Mouse (Mus musculus): ENCODE results near the gene H6pd.
A peak's percentile ranks its signal among the peaks of the same experiment; 100 is the strongest.

The H6pd gene

GRCm38 (mm10) chr4:149971393-149971792 lies 37.4 kb downstream of the H6pd start:
- no peak for DNase-seq

DNA sequence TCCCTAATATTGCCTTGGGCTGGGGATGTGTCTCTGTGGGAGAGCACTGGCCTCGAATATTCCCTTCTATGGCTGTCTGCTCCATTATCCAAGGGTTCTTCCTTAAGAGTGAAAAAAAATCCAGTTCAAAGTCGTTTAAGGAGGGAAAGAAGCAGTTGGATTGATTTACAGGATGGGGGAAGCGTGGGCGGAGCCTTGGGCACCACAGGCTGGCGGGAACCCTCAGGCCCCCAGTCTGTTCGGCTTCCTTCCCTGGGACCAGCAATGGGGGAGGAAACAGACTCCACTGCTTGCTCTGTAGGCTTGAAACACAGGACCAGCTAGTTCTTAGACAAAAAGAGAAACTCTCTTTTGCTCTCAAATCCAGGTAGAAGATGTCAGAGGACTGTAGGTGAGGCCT lies 40.3 kb downstream of the H6pd start:
- DNase-seq: no peak

DNA sequence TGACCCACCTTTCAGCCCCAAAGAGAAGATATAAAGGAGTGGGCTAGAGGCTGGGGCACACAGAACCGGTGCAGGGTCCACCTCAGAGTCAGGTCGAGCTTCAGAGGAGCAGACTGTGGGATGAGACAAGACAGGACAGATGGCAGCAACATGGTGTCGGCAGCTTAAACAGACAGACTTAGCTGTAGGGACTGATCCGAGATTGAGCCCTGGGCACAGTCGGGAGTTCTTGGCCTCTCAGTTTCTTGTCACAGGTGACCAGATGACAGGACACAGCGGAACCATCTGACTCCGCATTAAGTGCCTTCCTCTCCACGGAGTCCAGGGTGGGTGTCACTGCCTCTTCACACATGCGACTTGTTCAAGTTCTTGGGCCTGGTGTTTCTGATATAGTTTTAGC lies 41.9 kb downstream of the H6pd start:
- no peak for DNase-seq

DNA sequence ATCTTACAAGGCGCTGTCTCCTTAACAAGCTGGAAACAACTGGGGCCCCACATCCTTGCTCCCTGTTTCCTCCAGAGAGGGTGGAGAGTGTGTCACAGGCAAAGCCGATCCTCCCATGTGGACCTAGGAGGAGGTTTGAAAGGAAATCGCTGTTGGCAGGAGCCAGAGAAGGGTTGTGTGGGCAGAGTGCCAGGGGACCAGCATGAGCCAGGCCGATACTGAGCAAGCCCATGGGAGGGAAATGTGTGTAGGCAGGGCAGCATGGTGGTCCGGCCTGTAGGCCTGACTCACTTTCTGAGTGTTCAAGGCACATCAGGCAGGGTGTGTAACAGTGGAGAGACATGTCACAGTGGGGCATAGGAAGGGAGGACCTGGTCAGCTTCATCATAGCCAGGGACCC lies 42.6 kb downstream of the H6pd start:
- DNase-seq: peak; percentile 60

- DNase-seq: no peak
Measured at GRCm38 (mm10) chr4:149965672-149966071, 43.2 kb downstream of the H6pd start.

DNA sequence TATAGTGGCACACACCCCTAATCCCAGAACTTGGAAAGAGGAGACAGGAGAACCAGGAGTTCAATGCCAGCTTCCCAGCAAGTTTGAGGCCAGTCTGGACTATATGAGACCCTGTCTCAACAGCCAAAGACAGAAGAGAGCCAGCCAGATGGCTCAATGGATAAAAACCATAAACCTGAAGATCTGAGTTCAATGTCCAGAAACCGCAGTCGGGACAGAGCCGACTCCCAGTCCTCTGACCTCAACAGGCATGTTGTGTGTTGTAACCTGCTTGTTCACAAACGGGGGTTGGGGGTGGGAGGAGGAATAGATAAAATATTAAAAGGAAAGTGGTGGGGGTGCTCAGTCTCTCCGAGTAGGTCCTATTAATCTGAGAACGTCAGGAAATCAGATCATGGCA lies 43.6 kb downstream of the H6pd start:
- no peak for DNase-seq

- DNase-seq: no peak
Measured at GRCm38 (mm10) chr4:149964770-149965169, 44.1 kb downstream of the H6pd start.

DNA sequence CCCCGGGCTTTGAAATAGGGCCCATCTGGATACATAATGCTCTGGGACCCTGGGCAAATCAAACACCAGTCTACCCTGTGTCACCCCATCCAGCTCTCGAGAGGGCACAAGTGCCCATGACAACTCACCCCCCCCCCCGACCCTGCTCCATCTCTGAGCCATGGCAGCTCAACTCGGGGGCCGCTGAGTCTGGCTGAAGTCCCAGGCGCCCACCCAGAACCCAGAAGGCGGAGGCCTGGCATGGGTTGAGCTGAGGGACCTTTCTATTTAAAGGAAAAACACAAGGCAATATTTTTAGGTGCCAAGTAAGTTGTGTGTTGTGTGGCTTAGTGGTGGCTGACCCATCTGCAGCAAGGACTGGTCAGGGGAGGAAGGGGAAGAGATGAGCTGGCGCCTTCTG lies 44.5 kb downstream of the H6pd start:
- no peak for DNase-seq

GRCm38 (mm10) chr4:149960391-149960790 lies 48.4 kb downstream of the H6pd start:
- no peak for DNase-seq

GRCm38 (mm10) chr4:149959816-149960215 lies 49.0 kb downstream of the H6pd start:
- no peak for DNase-seq

DNA sequence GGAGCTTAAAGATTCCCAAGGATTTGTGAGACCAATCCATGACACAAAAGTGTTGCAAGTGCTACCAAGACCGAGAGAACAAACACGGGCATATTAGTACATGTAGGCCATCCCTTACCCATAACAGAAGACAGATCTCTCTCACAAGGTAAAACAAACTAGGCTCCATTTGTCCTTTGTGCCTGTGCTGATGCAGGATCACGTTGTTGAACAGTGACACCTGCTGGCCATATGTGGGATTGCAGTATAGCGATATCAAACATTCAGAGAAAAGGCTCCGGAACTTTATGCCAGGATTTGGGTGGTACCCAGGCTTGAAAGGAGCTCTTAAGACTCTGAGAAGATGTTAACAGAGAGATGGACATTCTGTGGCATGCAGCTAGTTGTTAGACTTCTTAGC lies 50.3 kb downstream of the H6pd start:
- DNase-seq: peak; percentile 66

- no peak for DNase-seq
Measured at GRCm38 (mm10) chr4:149956048-149956447, 52.8 kb downstream of the H6pd start.

- DNase-seq: no peak
Measured at GRCm38 (mm10) chr4:149955631-149956030, 53.2 kb downstream of the H6pd start.

DNA sequence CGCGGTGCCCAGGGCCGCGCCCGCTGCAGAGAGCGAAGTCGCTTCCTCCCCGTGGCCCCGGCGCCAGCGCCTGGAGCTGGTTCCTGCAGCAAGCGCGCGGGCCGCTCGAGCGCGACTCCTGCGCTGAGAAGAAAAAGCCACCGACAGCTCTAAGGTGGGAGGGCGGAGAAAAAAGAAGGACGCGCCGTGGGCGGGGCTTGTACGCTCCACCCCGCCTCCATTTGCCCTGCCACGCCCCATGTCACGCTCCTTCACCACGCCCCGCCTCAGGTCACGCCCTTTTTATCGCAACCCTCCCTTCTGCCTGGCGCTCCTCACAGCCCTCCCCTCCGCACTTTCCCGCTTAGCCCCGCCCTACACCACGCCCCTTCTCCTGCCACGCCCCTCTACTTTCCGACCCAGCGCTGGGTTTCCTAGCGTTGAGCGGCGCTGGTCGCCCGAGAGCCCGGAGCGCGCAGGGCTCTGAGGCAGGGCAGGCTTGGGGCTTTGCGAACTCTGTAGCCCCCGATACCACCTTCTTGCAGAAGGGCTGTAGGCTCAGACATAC lies 53.9 kb downstream of the H6pd start, which contains the start of gene Spsb1:
Spsb1 (minus strand) TSS at position 151 of the 547 bp plus-strand sequence.
- DNase-seq: peak; percentile 96

DNA sequence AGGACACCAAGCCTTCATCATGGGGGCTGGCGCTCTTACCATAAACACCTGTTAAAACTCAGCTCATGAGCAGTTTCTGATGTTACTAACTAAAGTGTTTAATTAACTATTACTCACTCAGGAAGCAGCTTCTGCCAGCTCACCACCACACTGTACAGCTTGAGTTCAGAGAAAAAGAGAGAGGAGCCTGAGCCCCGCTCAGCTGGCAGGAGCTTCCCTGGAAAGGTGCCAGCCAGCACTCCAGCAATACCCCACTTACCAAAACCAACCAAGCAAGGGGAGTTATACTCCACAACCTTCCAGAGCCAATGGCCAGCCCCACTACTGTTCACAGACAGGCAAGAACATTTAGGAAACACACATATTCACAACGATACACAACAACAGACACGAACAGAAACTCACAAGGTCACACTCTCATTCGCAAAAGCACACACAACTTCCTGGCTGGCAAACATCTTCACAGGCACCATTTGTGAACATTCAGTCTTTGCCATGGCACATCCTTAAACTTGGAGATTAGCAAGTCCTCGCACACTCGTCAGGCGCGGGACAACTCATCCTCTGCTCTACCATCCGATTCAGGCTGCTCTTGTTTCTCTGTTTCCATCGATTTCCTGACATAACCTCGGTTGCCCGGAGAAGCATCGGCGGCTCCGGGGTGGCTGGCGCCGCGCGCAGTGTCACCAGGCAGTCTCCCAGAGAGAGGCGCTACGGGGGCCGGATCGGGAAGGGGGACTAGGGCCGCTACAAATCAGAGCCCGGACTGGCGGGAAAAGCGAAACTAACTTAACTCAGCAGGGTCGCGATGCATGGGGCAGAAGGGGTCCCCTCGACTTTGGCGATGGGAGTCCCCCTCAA lies 55.0 kb downstream of the H6pd start:
- DNase-seq: peak; percentile 42

- no peak for DNase-seq
Measured at GRCm38 (mm10) chr4:149952201-149952600, 56.6 kb downstream of the H6pd start.

DNA sequence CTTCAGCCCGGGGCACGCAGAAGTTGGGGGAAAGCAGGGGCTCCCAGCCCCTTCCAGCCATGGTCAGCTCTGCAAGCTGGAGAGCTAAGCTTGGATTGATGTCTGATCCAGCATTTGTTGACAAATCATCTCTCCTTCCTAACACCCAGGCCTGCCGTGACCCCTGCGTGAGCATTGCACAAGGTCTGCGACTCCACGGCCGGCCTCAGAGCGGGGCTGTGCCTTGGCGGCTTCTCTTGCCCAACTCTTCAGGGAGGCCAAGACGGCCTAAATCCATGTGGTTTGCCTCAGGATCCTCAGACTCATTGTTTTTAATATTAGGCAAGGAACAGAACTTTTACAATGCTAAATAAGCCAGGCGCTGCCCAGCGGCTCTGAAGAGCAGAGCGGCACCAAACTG lies 57.6 kb downstream of the H6pd start:
- DNase-seq: no peak

GRCm38 (mm10) chr4:149949691-149950090 lies 59.1 kb downstream of the H6pd start:
- no peak for DNase-seq

DNA sequence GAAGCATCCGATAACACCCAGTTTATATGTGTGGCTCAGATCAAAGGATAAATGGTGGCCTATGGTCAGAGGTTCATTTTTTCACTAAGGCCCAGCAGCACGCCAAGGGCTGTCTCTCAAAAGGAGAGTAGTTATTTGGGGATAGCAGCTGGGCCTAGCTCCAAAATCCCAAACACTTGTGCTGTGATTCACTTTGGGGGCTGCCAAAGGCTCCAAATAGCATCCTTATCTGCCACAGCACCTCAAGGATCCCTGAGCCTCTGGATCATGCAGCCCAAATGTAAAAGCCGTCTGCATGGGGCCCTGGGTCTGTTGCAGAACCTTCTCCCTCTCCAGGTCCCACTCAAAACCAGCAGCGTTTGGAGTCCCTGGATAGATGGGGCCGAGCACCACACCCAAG lies 60.7 kb downstream of the H6pd start:
- no peak for DNase-seq

GRCm38 (mm10) chr4:149947396-149947795 lies 61.4 kb downstream of the H6pd start:
- no peak for DNase-seq

DNA sequence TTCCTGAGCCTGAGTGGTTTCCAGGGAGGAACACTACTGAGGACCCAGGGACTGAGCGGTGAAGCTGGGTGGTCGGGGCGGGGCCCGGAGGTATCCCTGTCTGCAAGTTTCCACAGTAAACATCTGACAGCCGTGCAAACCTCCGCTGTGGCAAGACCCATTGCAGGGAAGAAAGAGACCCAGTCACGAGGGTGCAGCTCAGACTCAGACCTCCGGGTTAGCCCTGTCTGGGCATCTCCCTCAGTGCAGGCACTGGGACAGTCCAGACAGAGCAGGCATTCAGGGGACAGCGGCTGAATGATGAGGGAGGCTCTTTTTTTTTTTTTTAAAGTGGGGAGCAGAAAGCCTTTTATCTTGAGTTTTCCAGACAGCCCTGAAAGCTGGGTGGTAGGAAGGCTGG lies 63.6 kb downstream of the H6pd start:
- no peak for DNase-seq

GRCm38 (mm10) chr4:149944214-149944613 lies 64.6 kb downstream of the H6pd start:
- no peak for DNase-seq

- no peak for DNase-seq
Measured at GRCm38 (mm10) chr4:149942831-149943741, 65.7 kb downstream of the H6pd start.
